Mouse (Mus musculus): ENCODE results near the gene 5730522E02Rik. TPM values are rescaled to one million over a fixed set of nuclear protein-coding genes. Genes with fewer than 3 reads are reported as not detected.

Gene 5730522E02Rik
- polyA plus RNA-seq, 1 experiment from 2014 or later = 12.3 TPM

DNA sequence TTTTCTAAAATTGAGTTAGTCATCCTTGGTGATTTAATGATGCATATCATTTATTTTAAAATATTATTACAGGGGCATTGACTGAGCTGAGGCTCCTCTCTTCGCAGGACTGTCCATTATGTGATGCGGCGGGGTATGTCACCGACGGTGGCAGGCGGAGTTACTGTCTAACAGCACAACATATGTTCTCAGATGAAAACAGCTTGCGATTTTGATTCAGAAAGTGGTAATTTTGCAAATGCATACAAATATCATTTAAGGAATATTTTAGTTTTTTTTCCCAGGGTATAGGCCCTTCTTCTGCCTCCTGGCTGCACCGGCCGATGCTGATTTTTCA lies 636.5 kb downstream of the 5730522E02Rik start:
- H3K27ac ChIP-seq (ENCODE audit: low read depth, low read length) = no peak overlapping the region
- H3K9me3 ChIP-seq (ENCODE audit: control insufficient read depth, low read length) = no peaks in the 10 kb centered on the region
- H3K4me3 ChIP-seq (ENCODE audit: low read length) = no peak overlapping the region
- H3K27me3 ChIP-seq (replicated peaks; ENCODE audit: control insufficient read depth, insufficient read depth, low read length) = no peaks in the 10 kb centered on the region
- no peak overlapping the region for H3K4me2 ChIP-seq (ENCODE audit: low read length)
- no peak for ATAC-seq
- no peaks in the 10 kb centered on the region for H3K36me3 ChIP-seq (ENCODE audit: control insufficient read depth, insufficient read depth, low read length)
- no peak overlapping the region for H3K9ac ChIP-seq (ENCODE audit: low read depth, low read length)
- no peaks in the 10 kb centered on the region for H3K4me1 ChIP-seq (ENCODE audit: control insufficient read depth, insufficient read depth, low read depth, low read length)
- WGBS = 73% methylated on average over 9 of the region's 9 CpGs

DNA sequence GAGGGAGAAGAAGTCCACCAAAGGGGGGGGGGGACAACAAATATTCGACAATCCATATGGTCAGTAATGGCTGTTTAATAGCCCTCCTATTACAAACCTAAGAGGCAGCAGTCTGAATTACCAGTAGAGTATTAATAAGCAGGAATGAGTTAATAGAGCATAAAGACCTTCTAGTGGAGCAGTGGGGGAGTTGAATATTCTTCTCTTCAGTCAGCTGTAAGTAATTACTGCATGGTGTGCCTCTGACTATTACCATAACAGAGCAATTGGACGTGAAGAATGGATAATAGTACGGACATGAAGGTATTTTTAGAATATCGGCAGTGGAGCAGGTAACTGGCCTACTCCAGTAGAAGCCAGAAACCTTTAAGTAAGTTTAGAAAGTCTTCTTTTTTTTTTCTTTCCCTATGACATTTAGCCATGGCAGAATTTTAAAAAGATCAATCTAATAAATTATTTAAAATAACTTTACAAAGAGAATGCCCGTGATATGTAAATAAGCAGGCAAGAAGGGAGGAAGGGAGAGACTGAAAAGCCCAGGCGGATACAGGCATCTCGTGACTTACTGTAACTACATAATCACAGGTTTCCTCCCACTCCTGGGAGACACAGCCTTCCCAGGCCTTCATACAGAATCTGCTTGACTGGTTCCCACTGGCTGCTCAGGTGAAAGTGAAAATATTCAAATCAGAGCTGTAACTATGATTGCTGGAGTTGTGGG lies 637.0 kb downstream of the 5730522E02Rik start:
- no peak overlapping the region for H3K9ac ChIP-seq (ENCODE audit: low read depth, low read length)
- no peaks in the 10 kb centered on the region for H3K9me3 ChIP-seq (ENCODE audit: control insufficient read depth, low read length)
- no peak overlapping the region for H3K27ac ChIP-seq (ENCODE audit: low read depth, low read length)
- no peak overlapping the region for H3K4me2 ChIP-seq (ENCODE audit: low read length)
- no peaks in the 10 kb centered on the region for H3K4me1 ChIP-seq (ENCODE audit: control insufficient read depth, insufficient read depth, low read depth, low read length)
- peak; percentile 48; the same call in 1 of the 2 replicates for ATAC-seq
- no peak overlapping the region for H3K4me3 ChIP-seq (ENCODE audit: low read length)
- H3K36me3 ChIP-seq (ENCODE audit: control insufficient read depth, insufficient read depth, low read length) = no peaks in the 10 kb centered on the region
- no peaks in the 10 kb centered on the region for H3K27me3 ChIP-seq (replicated peaks; ENCODE audit: control insufficient read depth, insufficient read depth, low read length)
- WGBS = 31% methylated on average over 7 of the region's 7 CpGs

DNA sequence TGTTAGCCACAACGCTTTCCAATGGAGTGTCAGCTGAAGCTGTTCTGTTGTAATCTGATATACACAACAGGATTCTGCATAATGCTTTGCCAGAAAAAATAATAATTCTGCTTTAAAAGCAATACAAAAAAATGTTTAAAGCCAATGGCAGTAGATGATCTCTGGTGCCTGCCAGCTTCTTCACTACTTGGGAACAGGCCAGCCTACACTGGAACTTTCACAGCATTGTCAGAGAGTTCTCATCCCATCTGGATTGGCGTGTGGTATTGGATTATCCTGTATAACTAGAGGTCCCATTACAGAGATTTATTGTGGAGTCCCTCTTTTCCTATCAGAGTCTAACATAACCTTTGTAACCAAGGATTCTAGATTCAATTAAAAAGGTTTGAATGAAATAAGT lies 639.2 kb downstream of the 5730522E02Rik start:
- 69% methylated on average over 2 of the region's 2 CpGs for WGBS
- Histone ChIP-seq H3K9me3 (ENCODE audit: control insufficient read depth, low read length) (no peaks in the 10 kb centered on the region), H3K27me3 (replicated peaks; ENCODE audit: control insufficient read depth, insufficient read depth, low read length) (no peaks in the 10 kb centered on the region), H3K27ac (ENCODE audit: low read depth, low read length) (no peak overlapping the region), H3K9ac (ENCODE audit: low read depth, low read length) (no peak overlapping the region), H3K4me3 (ENCODE audit: low read length) (no peak overlapping the region), H3K36me3 (ENCODE audit: control insufficient read depth, insufficient read depth, low read length) (no peaks in the 10 kb centered on the region), H3K4me1 (ENCODE audit: control insufficient read depth, insufficient read depth, low read depth, low read length) (no peaks in the 10 kb centered on the region), H3K4me2 (ENCODE audit: low read length) (no peak overlapping the region)
- no peak for ATAC-seq

Small RNAs within 50 kb of the gene (microRNA-seq; reads per million reads assigned to microRNA genes)
- not detected for gene Mir6372

Other genes starting within 250 kb of the 5730522E02Rik start
- 13.0 and 15.2 TPM in 2 replicates for gene Fancl, start 175.4 kb upstream of the 5730522E02Rik start, polyA plus RNA-seq (2015; fragmentation: Nextera tagmentation; extraction: Ambion mirVana)

Data from hindbrain, embryonic 16.5 days (tissue).